Mouse (Mus musculus) neural tube, embryonic 11.5 days (tissue): ENCODE results near the gene Dip2a. TPM values are rescaled to one million over a fixed set of nuclear protein-coding genes. Genes with fewer than 3 reads are reported as not detected.

ENCODE experiments used
- ATAC-seq: fragments of 200-750 bp; cut with Nextera tagmentation; 2 replicates; pipeline ENCODE4 v1.8.0; 2017; ENCODE audit warnings: moderate number of reproducible peaks, mild to moderate bottlenecking, moderate TSS enrichment, moderate library complexity; ENCODE audit not compliant: insufficient read depth, low FRiP score, low TSS enrichment
- DNase-seq: peaks from one replicate; pipeline ENCODE4 v3.0.0-alpha.2; 2015; ENCODE audit warnings: low spot score
- H3K27ac ChIP-seq: fragments of 300-500 bp; sonication (generic); 2 replicates; pipeline ENCODE4 v1.5.1; 2014; ENCODE audit warnings: low read depth, mild to moderate bottlenecking, low read length
- H3K27me3 ChIP-seq: fragments of 300-500 bp; sonication (generic); 2 replicates; pipeline ENCODE4 v1.6.1; 2014; ENCODE audit warnings: mild to moderate bottlenecking, low read length, mixed read lengths; ENCODE audit not compliant: control insufficient read depth, insufficient read depth
- H3K36me3 ChIP-seq: fragments of 300-500 bp; sonication (generic); 2 replicates; pipeline ENCODE4 v1.6.1; 2014; ENCODE audit warnings: mild to moderate bottlenecking, low read length, moderate library complexity, mixed read lengths; ENCODE audit not compliant: control insufficient read depth, insufficient read depth
- H3K4me1 ChIP-seq: fragments of 300-500 bp; sonication (generic); 2 replicates; pipeline ENCODE4 v1.6.1; 2014; ENCODE audit warnings: low read length, mixed read lengths; ENCODE audit not compliant: control insufficient read depth, insufficient read depth
- H3K4me2 ChIP-seq: fragments of 300-500 bp; sonication (generic); 2 replicates; pipeline ENCODE4 v1.6.1; 2014; ENCODE audit warnings: low read depth, mild to moderate bottlenecking, moderate library complexity
- H3K4me3 ChIP-seq: fragments of 300-500 bp; sonication (generic); 2 replicates; pipeline ENCODE4 v1.5.1; 2014; ENCODE audit warnings: low read depth, low read length
- H3K9ac ChIP-seq: fragments of 300-500 bp; sonication (generic); 2 replicates; pipeline ENCODE4 v1.6.1; 2014; ENCODE audit warnings: mild to moderate bottlenecking, low read length
- H3K9me3 ChIP-seq: fragments of 300-500 bp; sonication (generic); 2 replicates; pipeline ENCODE4 v1.6.1; 2016; ENCODE audit warnings: low read length; ENCODE audit not compliant: control insufficient read depth
- WGBS: fragments of 180-500 bp; shearing (Covaris S2); extraction: QIAGEN DNeasy Blood & Tissue Kit; methylation state at CpG from one replicate; pipeline ENCODE4 v1.1.7; 2014; 5-methylcytosine and 5-hydroxymethylcytosine counted together
- polyA plus RNA-seq: library from polyadenylated mRNA; unstranded; fragments of >200 nt; fragmentation: Nextera tagmentation; extraction: Ambion mirVana; gene quantifications from 2 replicates; pipeline ENCODE4 v1.2.1, GENCODE M21; 2014

The Dip2a gene
- polyA plus RNA-seq, 1 experiment from 2014 or later, result 4.3 TPM

- Histone ChIP-seq H3K27ac (no peak overlapping the region), H3K36me3 (no peaks in the 10 kb centered on the region; the same call in none of the 2 replicates), H3K4me3 (no peak overlapping the region), H3K4me2 (no peak overlapping the region), H3K4me1 (no peaks in the 10 kb centered on the region), H3K27me3 (no peaks in the 10 kb centered on the region), H3K9ac (no peak overlapping the region), H3K9me3 (no peaks in the 10 kb centered on the region)
- 87% methylated on average over 5 of the region's 5 CpGs for WGBS
- DNase-seq (no peak), ATAC-seq (no peak)
Observed at GRCm38 (mm10) chr10:76289052-76289451, 56.0 kb downstream of the Dip2a start.

GRCm38 (mm10) chr10:76288268-76288993, 56.7 kb downstream of the Dip2a start:
- no peaks in the 10 kb centered on the region for H3K9me3 ChIP-seq
- H3K36me3 ChIP-seq, result peaks cover 3% of the 10 kb centered on the region
- no peaks in the 10 kb centered on the region for H3K27me3 ChIP-seq
- H3K4me3 ChIP-seq, result no peak overlapping the region
- DNase-seq, result no peak
- H3K27ac ChIP-seq, result no peak overlapping the region
- no peak overlapping the region for H3K4me2 ChIP-seq
- no peak overlapping the region for H3K9ac ChIP-seq
- WGBS, result 81% methylated on average over 11 of the region's 11 CpGs
- no peak for ATAC-seq
- no peaks in the 10 kb centered on the region for H3K4me1 ChIP-seq

- WGBS, result 69% methylated on average over 5 of the region's 5 CpGs
- DNase-seq, result no peak
- Histone ChIP-seq H3K27me3 (no peaks in the 10 kb centered on the region), H3K9me3 (no peaks in the 10 kb centered on the region), H3K9ac (no peak overlapping the region), H3K4me1 (no peaks in the 10 kb centered on the region), H3K4me2 (no peak overlapping the region), H3K36me3 (peaks cover 2% of the 10 kb centered on the region), H3K4me3 (no peak overlapping the region), H3K27ac (no peak overlapping the region)
- no peak for ATAC-seq
Observed at GRCm38 (mm10) chr10:76278541-76279097, 66.5 kb downstream of the Dip2a start.

- Histone ChIP-seq H3K27ac (no peak overlapping the region), H3K4me3 (no peak overlapping the region), H3K9me3 (no peaks in the 10 kb centered on the region), H3K27me3 (no peaks in the 10 kb centered on the region), H3K36me3 (peaks cover 6% of the 10 kb centered on the region), H3K4me2 (no peak overlapping the region), H3K4me1 (no peaks in the 10 kb centered on the region), H3K9ac (no peak overlapping the region)
- ATAC-seq (no peak), DNase-seq (no peak)
- WGBS, result 78% methylated on average over 10 of the region's 10 CpGs
Observed at GRCm38 (mm10) chr10:76275256-76275655, 69.8 kb downstream of the Dip2a start.

GRCm38 (mm10) chr10:76271238-76271637, 73.9 kb downstream of the Dip2a start:
- 56% methylated on average over 8 of the region's 8 CpGs for WGBS
- peaks cover 10% of the 10 kb centered on the region; the same call in 1 of the 2 replicates for H3K36me3 ChIP-seq

GRCm38 (mm10) chr10:76262431-76262830, 82.7 kb downstream of the Dip2a start:
- H3K4me3 ChIP-seq, result no peak overlapping the region
- no peak overlapping the region for H3K27ac ChIP-seq
- ATAC-seq, result no peak
- H3K36me3 ChIP-seq, result no peaks in the 10 kb centered on the region
- no peaks in the 10 kb centered on the region for H3K27me3 ChIP-seq
- H3K4me1 ChIP-seq, result peaks cover 6% of the 10 kb centered on the region; the same call in 1 of the 2 replicates
- WGBS, result 75% methylated on average over 4 of the region's 4 CpGs
- DNase-seq, result no peak
- no peak overlapping the region for H3K9ac ChIP-seq
- H3K4me2 ChIP-seq, result no peak overlapping the region
- H3K9me3 ChIP-seq, result no peaks in the 10 kb centered on the region

More at GRCm38 (mm10) chr10:76271238-76271637, 73.9 kb downstream of the Dip2a start:
- no peaks in the 10 kb centered on the region for H3K4me1 ChIP-seq
- no peaks in the 10 kb centered on the region for H3K27me3 ChIP-seq
- no peak overlapping the region for H3K4me3 ChIP-seq
- H3K4me2 ChIP-seq, result no peak overlapping the region
- no peak overlapping the region for H3K27ac ChIP-seq
- no peaks in the 10 kb centered on the region for H3K9me3 ChIP-seq
- no peak overlapping the region for H3K9ac ChIP-seq
- DNase-seq (no peak), ATAC-seq (no peak)

- H3K36me3 ChIP-seq, result no peaks in the 10 kb centered on the region
- H3K27me3 ChIP-seq, result no peaks in the 10 kb centered on the region
- H3K9me3 ChIP-seq, result no peaks in the 10 kb centered on the region
- H3K4me3 ChIP-seq, result no peak overlapping the region
- no peak overlapping the region for H3K4me2 ChIP-seq
- no peak overlapping the region for H3K27ac ChIP-seq
- ATAC-seq, result no peak
- no peak for DNase-seq
- peaks cover 6% of the 10 kb centered on the region; the same call in 1 of the 2 replicates for H3K4me1 ChIP-seq
- 72% methylated on average over 3 of the region's 3 CpGs for WGBS
- H3K9ac ChIP-seq, result no peak overlapping the region
Observed at GRCm38 (mm10) chr10:76261447-76261846, 83.6 kb downstream of the Dip2a start.

- H3K27me3 ChIP-seq, result no peaks in the 10 kb centered on the region
- H3K4me3 ChIP-seq, result no peak overlapping the region
- peaks cover 6% of the 10 kb centered on the region; the same call in 1 of the 2 replicates for H3K4me1 ChIP-seq
- 62% methylated on average over 11 of the region's 11 CpGs for WGBS
- no peak overlapping the region for H3K4me2 ChIP-seq
- H3K36me3 ChIP-seq, result no peaks in the 10 kb centered on the region
- DNase-seq, result peak; percentile 39
- no peak overlapping the region for H3K27ac ChIP-seq
- H3K9me3 ChIP-seq, result no peaks in the 10 kb centered on the region
- ATAC-seq, result no peak
- H3K9ac ChIP-seq, result no peak overlapping the region
Observed at GRCm38 (mm10) chr10:76260358-76261059, 84.6 kb downstream of the Dip2a start.
